Mouse (Mus musculus) heart, embryonic 14.5 days (tissue): Measurements from ENCODE around the gene Ksr2. TPM values are rescaled to one million over a fixed set of nuclear protein-coding genes. Genes with fewer than 3 reads are reported as not detected.
A peak's percentile ranks its signal among the peaks of the same experiment; 100 is the strongest.

Experiments used
- ATAC-seq: fragments of 200-750 bp; cut with Nextera tagmentation; 2 replicates; pipeline ENCODE4 v1.8.0; 2017; ENCODE audit warnings: low read depth, moderate TSS enrichment; ENCODE audit not compliant: insufficient number of reproducible peaks, insufficient read depth, low FRiP score
- H3K27ac ChIP-seq, 2 experiments: fragments of 200-500 bp in 1 of 2; fragments of 300-500 bp in 1 of 2; sonication (generic) in 1 of 2; replicated peaks in 1 of 2; 2 replicates each; pipeline ENCODE4 v1.5.1; 2012 to 2014; ENCODE audit warnings: low read depth in 2 of 2, low read length in 2 of 2, control low read depth in 1 of 2, mild to moderate bottlenecking in 1 of 2, mixed read lengths in 1 of 2; ENCODE audit not compliant: control insufficient read depth in 1 of 2, insufficient read depth in 1 of 2
- H3K27me3 ChIP-seq: fragments of 300-500 bp; sonication (generic); 2 replicates; pipeline ENCODE4 v1.6.1; 2014; ENCODE audit warnings: mild to moderate bottlenecking, low read length, control low read depth; ENCODE audit not compliant: control insufficient read depth, insufficient read depth
- H3K36me3 ChIP-seq: fragments of 300-500 bp; sonication (generic); 2 replicates; pipeline ENCODE4 v1.6.1; 2014; ENCODE audit warnings: mild to moderate bottlenecking, control low read depth, low read length, mixed read lengths; ENCODE audit not compliant: control insufficient read depth, insufficient read depth
- H3K4me1 ChIP-seq, 2 experiments: fragments of 200-500 bp in 1 of 2; fragments of 300-500 bp in 1 of 2; sonication (generic) in 1 of 2; 2 replicates each; pipeline ENCODE4 v1.6.1; 2012 to 2014; ENCODE audit warnings: low read length in 2 of 2, control low read depth in 1 of 2, mixed read lengths in 1 of 2; ENCODE audit not compliant: control insufficient read depth in 2 of 2, insufficient read depth in 2 of 2
- H3K4me2 ChIP-seq: fragments of 300-500 bp; sonication (generic); 2 replicates; pipeline ENCODE4 v1.6.1; 2014; ENCODE audit warnings: mild to moderate bottlenecking, low read length
- H3K4me3 ChIP-seq, 2 experiments: fragments of 200-500 bp in 1 of 2; fragments of 300-500 bp in 1 of 2; sonication (generic) in 1 of 2; 2 replicates each; pipeline ENCODE4 v1.5.1; 2012 to 2014; ENCODE audit warnings: low read length in 2 of 2, mild to moderate bottlenecking in 2 of 2, control low read depth in 1 of 2, low read depth in 1 of 2, moderate library complexity in 1 of 2; ENCODE audit not compliant: control insufficient read depth in 1 of 2, insufficient read depth in 1 of 2
- H3K9ac ChIP-seq: fragments of 300-500 bp; sonication (generic); 2 replicates; pipeline ENCODE4 v1.6.1; 2014; ENCODE audit warnings: mild to moderate bottlenecking, low read length
- H3K9me3 ChIP-seq: fragments of 300-500 bp; sonication (generic); 2 replicates; pipeline ENCODE4 v1.6.1; 2016; ENCODE audit warnings: low read length, control low read depth; ENCODE audit not compliant: control insufficient read depth
- WGBS: fragments of 180-500 bp; shearing (Covaris S2); extraction: QIAGEN DNeasy Blood & Tissue Kit; methylation state at CpG from one replicate; pipeline ENCODE4 v1.1.7; 2014; 5-methylcytosine and 5-hydroxymethylcytosine counted together
- polyA plus RNA-seq: library from polyadenylated mRNA; unstranded; fragments of >200 nt; fragmentation: Nextera tagmentation; extraction: Ambion mirVana; gene quantifications from 2 replicates; pipeline ENCODE4 v1.2.1, GENCODE M21; 2014

The Ksr2 gene
- polyA plus RNA-seq, 1 experiment from 2014 or later = 0.12 TPM

DNA sequence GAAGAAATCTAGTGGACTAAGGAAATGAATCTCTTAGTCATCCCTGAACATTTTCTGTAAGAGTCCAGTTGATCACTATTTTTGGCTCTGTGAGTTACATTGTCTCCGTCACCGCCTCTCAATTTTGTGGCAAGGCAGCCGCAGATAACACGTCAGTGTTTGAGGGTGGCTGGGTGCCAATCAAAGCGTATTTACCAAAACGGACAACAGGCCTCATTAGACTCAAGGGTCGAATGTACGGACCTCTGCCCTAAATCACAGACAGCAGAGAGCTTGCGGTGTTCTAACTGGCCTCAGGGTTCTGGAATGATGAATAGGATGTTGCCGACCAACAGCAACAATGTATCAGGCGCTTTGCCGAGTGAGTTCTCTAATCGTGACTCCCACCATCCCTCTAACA, 245.8 kb downstream of the Ksr2 start:
- WGBS = 30% methylated on average over 13 of the region's 13 CpGs
- peaks cover 4 to 12% of the 10 kb centered on the region in 2 experiments for H3K4me1 ChIP-seq
- no peak overlapping the region for H3K4me3 ChIP-seq
- H3K9ac ChIP-seq = no peak overlapping the region
- H3K9me3 ChIP-seq = no peaks in the 10 kb centered on the region
- no peak overlapping the region for H3K4me2 ChIP-seq
- H3K36me3 ChIP-seq = no peaks in the 10 kb centered on the region
- no peak for ATAC-seq
- no peaks in the 10 kb centered on the region; the same call in 1 of the 2 replicates for H3K27me3 ChIP-seq
- no peak overlapping the region for H3K27ac ChIP-seq

- Histone ChIP-seq H3K4me3 (no peak overlapping the region), H3K27ac (no peak overlapping the region), H3K9me3 (no peaks in the 10 kb centered on the region), H3K9ac (no peak overlapping the region), H3K36me3 (no peaks in the 10 kb centered on the region), H3K27me3 (no peaks in the 10 kb centered on the region; the same call in 1 of the 2 replicates), H3K4me1 (peaks cover 13 to 21% of the 10 kb centered on the region in 2 experiments), H3K4me2 (peak overlapping the region; percentile 12)
- 13% methylated on average over 9 of the region's 9 CpGs for WGBS
- no peak for ATAC-seq
Observed at GRCm38 (mm10) chr5:117665181-117665580, 251.4 kb downstream of the Ksr2 start.

GRCm38 (mm10) chr5:117667314-117667713, 253.5 kb downstream of the Ksr2 start:
- WGBS = 76% methylated on average over 3 of the region's 4 CpGs
- H3K4me1 ChIP-seq = peaks cover 18 to 25% of the 10 kb centered on the region in 2 experiments
- H3K27ac ChIP-seq = no peak overlapping the region
- no peak for ATAC-seq
- H3K36me3 ChIP-seq = no peaks in the 10 kb centered on the region
- no peaks in the 10 kb centered on the region; the same call in 1 of the 2 replicates for H3K27me3 ChIP-seq
- H3K4me3 ChIP-seq = no peak overlapping the region
- no peak overlapping the region for H3K4me2 ChIP-seq
- H3K9ac ChIP-seq = no peak overlapping the region
- no peaks in the 10 kb centered on the region for H3K9me3 ChIP-seq

- Histone ChIP-seq H3K9ac (no peak overlapping the region), H3K36me3 (no peaks in the 10 kb centered on the region), H3K4me2 (no peak overlapping the region), H3K9me3 (no peaks in the 10 kb centered on the region), H3K4me1 (peaks cover 18 to 23% of the 10 kb centered on the region in 2 experiments), H3K4me3 (no peak overlapping the region), H3K27me3 (no peaks in the 10 kb centered on the region; the same call in 1 of the 2 replicates), H3K27ac (peak overlapping the region in 1 of 2 experiments; percentile 53; a peak in 1 of 4 replicates)
- ATAC-seq = peak; percentile 70; the same call in 1 of the 2 replicates
- 6% methylated on average over 4 of the region's 4 CpGs for WGBS
Observed at GRCm38 (mm10) chr5:117669265-117669664, 255.5 kb downstream of the Ksr2 start.

GRCm38 (mm10) chr5:117669843-117670242, 256.0 kb downstream of the Ksr2 start:
- WGBS = 46% methylated on average over 7 of the region's 7 CpGs
- no peak for ATAC-seq
- H3K4me3 ChIP-seq = no peak overlapping the region
- H3K27ac ChIP-seq = peak overlapping the region in 1 of 2 experiments; percentile 53; a peak in 3 of 4 replicates
- H3K27me3 ChIP-seq = no peaks in the 10 kb centered on the region; the same call in 1 of the 2 replicates
- no peaks in the 10 kb centered on the region for H3K9me3 ChIP-seq
- no peak overlapping the region for H3K9ac ChIP-seq
- H3K4me1 ChIP-seq = peaks cover 18 to 23% of the 10 kb centered on the region in 2 experiments
- no peaks in the 10 kb centered on the region for H3K36me3 ChIP-seq
- no peak overlapping the region for H3K4me2 ChIP-seq

DNA sequence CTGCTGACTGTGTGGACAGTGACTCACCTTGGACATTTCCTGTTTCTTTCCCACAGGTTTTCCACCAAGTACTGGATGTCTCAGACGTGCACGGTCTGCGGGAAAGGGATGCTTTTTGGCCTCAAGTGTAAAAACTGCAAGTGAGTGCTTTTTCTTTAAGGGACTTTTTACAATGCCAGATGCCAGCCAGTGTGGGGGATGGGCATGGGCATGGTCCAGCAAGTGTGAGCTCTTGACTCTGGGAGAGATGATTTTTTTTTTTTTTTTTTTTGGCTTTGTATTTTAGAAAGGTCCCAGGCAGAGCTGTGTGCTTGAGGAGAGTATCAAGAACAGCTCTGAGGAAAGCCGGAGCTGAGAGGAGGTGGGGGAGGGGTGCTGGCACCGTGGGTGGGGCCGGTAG, 257.6 kb downstream of the Ksr2 start:
- no peak overlapping the region for H3K27ac ChIP-seq
- no peaks in the 10 kb centered on the region for H3K9me3 ChIP-seq
- H3K4me2 ChIP-seq = no peak overlapping the region
- no peak overlapping the region for H3K4me3 ChIP-seq
- WGBS = 39% methylated on average over 6 of the region's 6 CpGs
- peaks cover 14 to 23% of the 10 kb centered on the region in 2 experiments for H3K4me1 ChIP-seq
- no peaks in the 10 kb centered on the region for H3K36me3 ChIP-seq
- H3K27me3 ChIP-seq = no peaks in the 10 kb centered on the region
- H3K9ac ChIP-seq = no peak overlapping the region
- no peak for ATAC-seq

DNA sequence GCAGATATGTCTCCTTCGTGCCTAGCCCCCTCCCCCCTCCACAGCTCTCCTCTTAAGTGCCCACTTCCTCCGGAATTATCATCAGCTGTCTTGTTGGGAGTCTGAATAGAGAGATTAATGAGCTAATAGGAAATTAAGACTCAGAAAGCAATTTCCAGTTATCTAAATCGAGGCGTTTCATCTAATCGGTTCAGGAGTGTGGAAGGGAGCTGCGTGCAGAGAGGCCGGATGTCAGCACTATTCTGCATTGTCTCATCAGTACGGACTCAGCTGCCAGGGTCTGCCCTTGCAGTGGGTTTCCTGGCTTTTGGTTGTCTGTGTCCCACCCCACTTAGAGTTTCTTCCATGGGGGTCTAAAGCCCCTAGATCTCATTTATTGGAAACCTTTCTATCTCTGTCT, 262.0 kb downstream of the Ksr2 start:
- peaks cover under 1% of the 10 kb centered on the region in 2 experiments; a peak in 3 of 4 replicates for H3K4me1 ChIP-seq
- no peak for ATAC-seq

GRCm38 (mm10) chr5:117677231-117677630, 263.4 kb downstream of the Ksr2 start:
- 86% methylated on average over 6 of the region's 6 CpGs for WGBS
- no peaks in the 10 kb centered on the region for H3K27me3 ChIP-seq
- no peak for ATAC-seq
- no peak overlapping the region for H3K27ac ChIP-seq
- H3K36me3 ChIP-seq = no peaks in the 10 kb centered on the region
- H3K9me3 ChIP-seq = no peaks in the 10 kb centered on the region
- H3K4me1 ChIP-seq = no peaks in the 10 kb centered on the region
- no peak overlapping the region for H3K4me3 ChIP-seq
- H3K9ac ChIP-seq = no peak overlapping the region
- H3K4me2 ChIP-seq = no peak overlapping the region

More for the DNA sequence above, 262.0 kb downstream of the Ksr2 start:
- Histone ChIP-seq H3K9me3 (no peaks in the 10 kb centered on the region), H3K4me3 (no peak overlapping the region), H3K4me2 (no peak overlapping the region), H3K27me3 (no peaks in the 10 kb centered on the region), H3K27ac (no peak overlapping the region), H3K36me3 (no peaks in the 10 kb centered on the region), H3K9ac (no peak overlapping the region)
- 55% methylated on average over 8 of the region's 8 CpGs for WGBS
